Mouse (Mus musculus): ENCODE measurements around the gene Kcnj11.

DNA sequence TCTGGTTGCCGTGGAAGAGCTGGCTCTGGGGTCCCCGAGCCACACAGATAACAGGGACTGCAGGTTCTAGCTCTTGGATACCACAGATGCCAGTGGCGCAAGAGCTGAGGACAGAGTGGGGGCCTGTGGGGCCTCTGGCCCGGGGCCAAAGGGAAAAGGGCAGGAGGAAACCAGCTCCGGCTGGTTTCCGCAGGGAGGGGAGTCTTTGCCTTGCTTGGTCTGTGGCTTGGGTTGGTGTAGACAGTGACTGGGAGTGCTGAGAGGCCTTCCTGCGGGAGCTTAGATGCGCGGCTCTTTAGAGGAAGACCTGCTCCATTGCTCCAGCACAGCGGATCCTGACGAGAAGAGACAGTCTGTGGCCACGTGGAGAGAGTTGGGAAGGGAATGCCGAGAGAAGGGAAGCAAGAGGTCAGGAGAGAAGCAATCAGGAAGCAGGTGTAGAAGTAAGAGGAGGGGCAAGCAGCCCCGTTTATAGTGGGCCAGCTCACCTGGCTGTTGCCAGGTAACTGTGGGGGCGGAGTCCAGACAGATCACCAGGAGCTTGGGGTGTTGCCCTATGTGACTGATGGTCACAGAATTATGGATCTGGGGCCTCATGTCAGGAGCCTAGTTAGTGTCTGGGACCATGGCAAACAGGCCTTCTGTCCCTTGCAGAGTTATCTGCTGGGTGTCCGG is 15.6 kb downstream of the Kcnj11 start:
- no peak for TF ChIP-seq POLR2A (IDR thresholded peaks at IDR 0.05; ENCODE audit: borderline replicate concordance, extremely low read depth, insufficient read depth, insufficient read length, poor library complexity, severe bottlenecking)
- TF ChIP-seq CTCF (IDR thresholded peaks at IDR 0.05; ENCODE audit: borderline replicate concordance, extremely low read depth, insufficient read depth, insufficient read length): no peak

All from brain, embryonic 14.5 days (tissue).